Mouse (Mus musculus): ENCODE results near the gene Slc7a14.
A peak's percentile ranks its signal among the peaks of the same experiment; 100 is the strongest.

The Slc7a14 gene

GRCm38 (mm10) chr3:31208046-31208445 is 102.1 kb downstream of the Slc7a14 start:
- DNase-seq (ENCODE audit: low spot score), result peak; percentile 36

GRCm38 (mm10) chr3:31205167-31205566 is 105.0 kb downstream of the Slc7a14 start:
- DNase-seq (ENCODE audit: low spot score), result no peak

- no peak for DNase-seq (ENCODE audit: low spot score)
Measured at GRCm38 (mm10) chr3:31203947-31204346, 106.2 kb downstream of the Slc7a14 start.

- no peak for DNase-seq (ENCODE audit: low spot score)
Measured at GRCm38 (mm10) chr3:31199162-31199877, 110.9 kb downstream of the Slc7a14 start.

DNA sequence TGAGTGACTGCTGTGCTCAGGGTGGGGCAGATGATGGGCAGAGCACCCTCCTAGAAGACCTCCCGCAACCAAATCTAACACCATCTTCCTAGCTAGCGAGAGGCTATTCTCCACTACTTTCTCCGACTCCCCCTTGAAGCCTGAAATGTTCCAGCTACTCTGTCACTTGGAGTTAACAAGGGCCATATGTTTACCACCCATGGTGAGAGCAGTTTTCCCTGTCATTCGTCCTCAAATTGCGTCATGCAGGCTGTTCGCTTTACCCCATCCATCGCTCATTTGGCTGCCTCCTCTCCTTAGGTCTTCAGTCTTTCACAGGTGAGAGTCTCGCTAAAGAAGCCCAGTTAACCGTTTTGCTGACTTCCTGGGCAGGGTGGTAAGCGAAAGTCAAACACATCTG is 118.8 kb downstream of the Slc7a14 start:
- peak; percentile 67 for DNase-seq (ENCODE audit: low spot score)

GRCm38 (mm10) chr3:31190342-31190741 is 119.8 kb downstream of the Slc7a14 start:
- no peak for DNase-seq (ENCODE audit: low spot score)

DNA sequence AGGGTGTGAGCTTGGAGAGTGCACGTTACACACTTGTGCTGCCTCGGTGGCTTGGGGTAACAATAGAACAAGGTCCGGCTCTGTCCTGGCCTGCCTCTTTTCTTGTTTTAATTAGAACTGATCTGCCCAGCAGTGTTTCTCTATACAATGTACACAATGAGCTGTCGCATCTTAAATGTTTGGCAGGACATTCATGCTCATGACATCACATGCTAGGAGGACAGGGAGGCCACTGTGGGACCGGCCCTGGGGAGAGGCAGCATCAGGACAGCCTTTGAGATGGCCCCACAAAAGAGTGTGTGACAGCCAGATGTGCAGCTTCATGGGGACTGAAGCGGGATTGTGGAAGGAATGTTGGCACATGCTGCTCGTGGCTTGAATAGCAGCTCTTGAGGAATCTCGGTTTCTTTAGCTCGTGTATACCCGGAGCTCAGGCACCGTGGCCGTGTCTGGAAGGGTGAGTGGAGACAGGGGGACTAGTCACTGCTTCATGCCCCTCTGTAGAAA is 143.8 kb downstream of the Slc7a14 start:
- DNase-seq (ENCODE audit: low spot score), result peak; percentile 24

- DNase-seq (ENCODE audit: low spot score), result no peak
Measured at GRCm38 (mm10) chr3:31165803-31166202, 144.4 kb downstream of the Slc7a14 start.

- DNase-seq (ENCODE audit: low spot score), result no peak
Measured at GRCm38 (mm10) chr3:31162860-31163259, 147.3 kb downstream of the Slc7a14 start.

- no peak for DNase-seq (ENCODE audit: low spot score)
Measured at GRCm38 (mm10) chr3:31161336-31161735, 148.8 kb downstream of the Slc7a14 start.

- DNase-seq (ENCODE audit: low spot score), result no peak
Measured at GRCm38 (mm10) chr3:31160046-31160445, 150.1 kb downstream of the Slc7a14 start.

- no peak for DNase-seq (ENCODE audit: low spot score)
Measured at GRCm38 (mm10) chr3:31157776-31158175, 152.4 kb downstream of the Slc7a14 start.

- no peak for DNase-seq (ENCODE audit: low spot score)
Measured at GRCm38 (mm10) chr3:31156126-31156525, 154.1 kb downstream of the Slc7a14 start.

Data from embryo, embryonic 10 days (tissue).